Mouse (Mus musculus): ENCODE measurements around the gene Lsm4. TPM values are rescaled to one million over a fixed set of nuclear protein-coding genes. Genes with fewer than 3 reads are reported as not detected.

Lsm4 gene
- polyA plus RNA-seq, 1 experiment, result 88.0 TPM

GRCm38 (mm10) chr8:70647343-70648163 is 25.5 kb upstream of the Lsm4 start:
- H3K27me3 ChIP-seq (ENCODE audit: control insufficient read depth), result 0 out of 2 replicates have a peak, but pooled peaks cover 2% of the 10 kb centered on the region
- H3K36me3 ChIP-seq (ENCODE audit: control insufficient read depth), result peaks cover 36% of the 10 kb centered on the region
- H3K9me3 ChIP-seq (ENCODE audit: control insufficient read depth, low read length), result no peaks in the 10 kb centered on the region
- TF ChIP-seq TAL1 (IDR thresholded peaks at IDR 0.05; ENCODE audit: low read length) (no peak), GATA1 (IDR thresholded peaks at IDR 0.05; ENCODE audit: low read length) (no peak)
- peaks cover 36% of the 10 kb centered on the region for H3K4me1 ChIP-seq (ENCODE audit: control insufficient read depth)
- H3K4me3 ChIP-seq (replicated peaks), result no peak overlapping the region

GRCm38 (mm10) chr8:70648164-70648442 is 24.9 kb upstream of the Lsm4 start:
- TF ChIP-seq TAL1 (IDR thresholded peaks at IDR 0.05; ENCODE audit: low read length) (no peak), GATA1 (IDR thresholded peaks at IDR 0.05; ENCODE audit: low read length) (no peak)
- no peaks in the 10 kb centered on the region for H3K9me3 ChIP-seq (ENCODE audit: control insufficient read depth, low read length)
- H3K4me3 ChIP-seq (replicated peaks), result no peak overlapping the region
- peaks cover 34% of the 10 kb centered on the region for H3K4me1 ChIP-seq (ENCODE audit: control insufficient read depth)
- peaks cover 38% of the 10 kb centered on the region for H3K36me3 ChIP-seq (ENCODE audit: control insufficient read depth)
- H3K27me3 ChIP-seq (ENCODE audit: control insufficient read depth), result no peaks in the 10 kb centered on the region

- TF ChIP-seq GATA1 (IDR thresholded peaks at IDR 0.05; ENCODE audit: low read length) (no peak), TAL1 (IDR thresholded peaks at IDR 0.05; ENCODE audit: low read length) (no peak)
- Histone ChIP-seq H3K36me3 (ENCODE audit: control insufficient read depth) (peaks cover 38% of the 10 kb centered on the region), H3K9me3 (ENCODE audit: control insufficient read depth, low read length) (no peaks in the 10 kb centered on the region), H3K4me1 (ENCODE audit: control insufficient read depth) (peaks cover 32% of the 10 kb centered on the region), H3K4me3 (replicated peaks) (no peak overlapping the region), H3K27me3 (ENCODE audit: control insufficient read depth) (no peaks in the 10 kb centered on the region)
These were observed 24.1 kb upstream of the Lsm4 start for GRCm38 (mm10) chr8:70648921-70649320.

GRCm38 (mm10) chr8:70649324-70649723 is 23.7 kb upstream of the Lsm4 start:
- no peak overlapping the region for H3K4me3 ChIP-seq (replicated peaks)
- peaks cover 41% of the 10 kb centered on the region for H3K36me3 ChIP-seq (ENCODE audit: control insufficient read depth)

DNA sequence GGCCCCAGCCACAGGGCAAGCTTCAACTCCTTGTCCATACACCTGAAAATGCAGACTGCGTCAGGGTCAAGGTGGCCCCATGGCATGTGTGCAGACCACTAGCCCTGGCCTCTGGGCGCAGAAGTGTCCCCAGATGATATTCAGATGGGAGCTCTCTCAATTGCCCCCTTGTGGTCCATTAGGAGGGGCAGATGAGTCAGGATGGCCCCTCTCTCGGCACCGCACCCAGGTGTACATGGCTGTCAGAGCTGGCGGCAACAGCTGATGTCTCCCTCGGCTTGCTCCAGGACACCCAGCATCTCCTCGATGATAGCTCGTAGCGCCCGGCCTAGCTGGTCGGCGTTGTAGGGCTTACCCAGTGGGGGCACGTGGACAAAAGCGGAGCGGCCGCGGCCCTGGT is 22.7 kb upstream of the Lsm4 start:
- Histone ChIP-seq H3K36me3 (ENCODE audit: control insufficient read depth) (peaks cover 50% of the 10 kb centered on the region), H3K9me3 (ENCODE audit: control insufficient read depth, low read length) (no peaks in the 10 kb centered on the region), H3K4me3 (replicated peaks) (no peak overlapping the region), H3K27me3 (ENCODE audit: control insufficient read depth) (no peaks in the 10 kb centered on the region), H3K4me1 (ENCODE audit: control insufficient read depth) (peaks cover 36% of the 10 kb centered on the region)
- TF ChIP-seq GATA1 (IDR thresholded peaks at IDR 0.05; ENCODE audit: low read length) (no peak), TAL1 (IDR thresholded peaks at IDR 0.05; ENCODE audit: low read length) (no peak)

More at GRCm38 (mm10) chr8:70649324-70649723, 23.7 kb upstream of the Lsm4 start:
- no peaks in the 10 kb centered on the region for H3K27me3 ChIP-seq (ENCODE audit: control insufficient read depth)
- H3K4me1 ChIP-seq (ENCODE audit: control insufficient read depth), result peaks cover 33% of the 10 kb centered on the region
- no peaks in the 10 kb centered on the region for H3K9me3 ChIP-seq (ENCODE audit: control insufficient read depth, low read length)
- TF ChIP-seq TAL1 (IDR thresholded peaks at IDR 0.05; ENCODE audit: low read length) (no peak), GATA1 (IDR thresholded peaks at IDR 0.05; ENCODE audit: low read length) (no peak)

DNA sequence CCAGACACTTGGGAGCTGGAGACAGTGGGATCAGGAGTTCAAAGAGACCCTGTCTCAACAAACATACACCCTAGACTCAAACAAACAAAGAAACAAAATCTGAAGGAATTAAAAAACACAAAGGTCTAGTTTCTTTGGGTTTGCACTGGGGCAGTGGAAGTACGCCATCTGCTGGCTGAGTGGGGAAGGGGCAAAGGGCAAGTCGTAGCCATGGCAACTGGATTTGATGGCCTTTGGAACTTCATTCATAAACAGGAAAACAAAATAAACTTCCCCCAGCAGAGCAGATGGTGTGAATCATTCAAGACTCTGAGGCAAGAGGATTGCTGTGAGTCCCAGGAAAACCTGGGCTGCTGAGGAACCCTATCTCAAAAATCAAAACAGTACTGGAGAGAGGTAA is 19.8 kb upstream of the Lsm4 start:
- Histone ChIP-seq H3K36me3 (ENCODE audit: control insufficient read depth) (peaks cover 70% of the 10 kb centered on the region), H3K4me1 (ENCODE audit: control insufficient read depth) (peaks cover 29% of the 10 kb centered on the region), H3K27me3 (ENCODE audit: control insufficient read depth) (no peaks in the 10 kb centered on the region), H3K4me3 (replicated peaks) (no peak overlapping the region), H3K9me3 (ENCODE audit: control insufficient read depth, low read length) (no peaks in the 10 kb centered on the region)
- TF ChIP-seq TAL1 (IDR thresholded peaks at IDR 0.05; ENCODE audit: low read length), result no peak
- no peak for TF ChIP-seq GATA1 (IDR thresholded peaks at IDR 0.05; ENCODE audit: low read length)

- TF ChIP-seq TAL1 (IDR thresholded peaks at IDR 0.05; ENCODE audit: low read length) (no peak), GATA1 (IDR thresholded peaks at IDR 0.05; ENCODE audit: low read length) (no peak)
- H3K36me3 ChIP-seq (ENCODE audit: control insufficient read depth), result peaks cover 65% of the 10 kb centered on the region
- peaks cover 28% of the 10 kb centered on the region for H3K4me1 ChIP-seq (ENCODE audit: control insufficient read depth)
- H3K4me3 ChIP-seq (replicated peaks), result no peak overlapping the region
- H3K27me3 ChIP-seq (ENCODE audit: control insufficient read depth), result no peaks in the 10 kb centered on the region
- no peaks in the 10 kb centered on the region for H3K9me3 ChIP-seq (ENCODE audit: control insufficient read depth, low read length)
These were observed 18.9 kb upstream of the Lsm4 start for GRCm38 (mm10) chr8:70654121-70654520.

- peaks cover 35% of the 10 kb centered on the region for H3K4me1 ChIP-seq (ENCODE audit: control insufficient read depth)
These were observed 17.6 kb upstream of the Lsm4 start for GRCm38 (mm10) chr8:70655469-70655868.

GRCm38 (mm10) chr8:70656193-70656790 is 16.8 kb upstream of the Lsm4 start:
- TF ChIP-seq TAL1 (IDR thresholded peaks at IDR 0.05; ENCODE audit: low read length) (no peak), GATA1 (IDR thresholded peaks at IDR 0.05; ENCODE audit: low read length) (no peak)
- Histone ChIP-seq H3K27me3 (ENCODE audit: control insufficient read depth) (no peaks in the 10 kb centered on the region), H3K36me3 (ENCODE audit: control insufficient read depth) (peaks cover 44% of the 10 kb centered on the region), H3K4me3 (replicated peaks) (no peak overlapping the region), H3K9me3 (ENCODE audit: control insufficient read depth, low read length) (no peaks in the 10 kb centered on the region), H3K4me1 (ENCODE audit: control insufficient read depth) (peaks cover 42% of the 10 kb centered on the region)

More at GRCm38 (mm10) chr8:70655469-70655868, 17.6 kb upstream of the Lsm4 start:
- Histone ChIP-seq H3K36me3 (ENCODE audit: control insufficient read depth) (peaks cover 53% of the 10 kb centered on the region), H3K4me3 (replicated peaks) (no peak overlapping the region), H3K9me3 (ENCODE audit: control insufficient read depth, low read length) (no peaks in the 10 kb centered on the region), H3K27me3 (ENCODE audit: control insufficient read depth) (no peaks in the 10 kb centered on the region)
- TF ChIP-seq TAL1 (IDR thresholded peaks at IDR 0.05; ENCODE audit: low read length) (no peak), GATA1 (IDR thresholded peaks at IDR 0.05; ENCODE audit: low read length) (no peak)
